Mouse (Mus musculus) small intestine, adult 2 months (tissue): ENCODE results near the gene Slc39a7. TPM values are rescaled to one million over a fixed set of nuclear protein-coding genes. Genes with fewer than 3 reads are reported as not detected.

Experiments used
- H3K27ac ChIP-seq: fragments of 200-500 bp; 2 replicates; pipeline ENCODE4 v1.5.1; 2012; ENCODE audit warnings: low read depth, low read length, control low read depth, inconsistent platforms; ENCODE audit not compliant: insufficient read depth
- H3K27me3 ChIP-seq: fragments of 200-500 bp; 2 replicates; pipeline ENCODE4 v1.6.1; 2012; ENCODE audit warnings: mild to moderate bottlenecking, moderate library complexity, low read length, inconsistent platforms; ENCODE audit not compliant: control insufficient read depth, insufficient read depth
- H3K36me3 ChIP-seq: fragments of 200-500 bp; 2 replicates; pipeline ENCODE4 v1.6.1; 2012; ENCODE audit warnings: mild to moderate bottlenecking, low read length, control low read depth, inconsistent platforms; ENCODE audit not compliant: control insufficient read depth, insufficient read depth
- H3K4me1 ChIP-seq: fragments of 200-500 bp; 2 replicates; pipeline ENCODE4 v1.6.1; 2012; ENCODE audit warnings: low read length, inconsistent platforms, mixed read lengths; ENCODE audit not compliant: control insufficient read depth, insufficient read depth, insufficient read length
- H3K4me3 ChIP-seq: fragments of 200-500 bp; 2 replicates; pipeline ENCODE4 v1.5.1; 2012; ENCODE audit warnings: low read depth, mild to moderate bottlenecking, control low read depth, inconsistent platforms, low read length, moderate library complexity
- CTCF ChIP-seq: fragments of 200-500 bp; IDR thresholded peaks from 2 replicates; pipeline ENCODE4 v1.5.1; 2012; ENCODE audit warnings: low read depth, mild to moderate bottlenecking, control low read depth, inconsistent platforms, low read length, moderate library complexity, mixed read lengths; ENCODE audit not compliant: insufficient replicate concordance, insufficient read length; ENCODE audit errors: extremely low read depth
- POLR2A ChIP-seq: fragments of 200-500 bp; IDR thresholded peaks from 2 replicates; pipeline ENCODE4 v1.6.1; 2012; ENCODE audit warnings: low read depth, mild to moderate bottlenecking, control low read depth, inconsistent platforms, low read length, moderate library complexity
- WGBS: fragments of 180-500 bp; shearing (Covaris S2); methylation state at CpG from one replicate; pipeline ENCODE4 v1.1.7; 2018; 5-methylcytosine and 5-hydroxymethylcytosine counted together
- polyA plus RNA-seq: library from polyadenylated mRNA; depleted of rRNA; stranded (reverse); fragments of >200 nt; gene quantifications from 2 replicates; pipeline ENCODE4 v1.2.3, GENCODE M21; 2012

The Slc39a7 gene
- polyA plus RNA-seq, 1 experiment: 119 TPM

GRCm38 (mm10) chr17:34024861-34025755, 6.4 kb downstream of the Slc39a7 start:
- H3K36me3 ChIP-seq: peaks cover 33% of the 10 kb centered on the region
- WGBS: 2% methylated on average over 57 of the region's 57 CpGs
- H3K27me3 ChIP-seq: no peaks in the 10 kb centered on the region
- H3K4me1 ChIP-seq: peaks cover 16% of the 10 kb centered on the region
- TF ChIP-seq CTCF (no peak), POLR2A (no peak)
- H3K27ac ChIP-seq: peak overlapping the region; percentile 45
- peak overlapping the region; percentile 76 for H3K4me3 ChIP-seq

- TF ChIP-seq CTCF (no peak), POLR2A (peak; percentile 73)
- under 1% methylated on average over 57 of the region's 58 CpGs for whole genome bisulfite sequencing
- Histone ChIP-seq H3K4me1 (peaks cover 12% of the 10 kb centered on the region), H3K4me3 (peak within 1 kb of the TSS; percentile 76), H3K27ac (peak within 1 kb of the TSS; percentile 45), H3K27me3 (no peaks in the 10 kb centered on the region), H3K36me3 (peaks cover 27% of the 10 kb centered on the region)
Measured at GRCm38 (mm10) chr17:34024317-34024821, 7.1 kb downstream of the Slc39a7 start, which contains the start of gene Ring1. TSS of gene Ring1 (minus strand) at chr17:34024680.

GRCm38 (mm10) chr17:34023678-34024077, 7.8 kb downstream of the Slc39a7 start:
- no peaks in the 10 kb centered on the region for H3K27me3 ChIP-seq
- H3K36me3 ChIP-seq: peaks cover 20% of the 10 kb centered on the region
- peak overlapping the region; percentile 76; the same call in 1 of the 2 replicates for H3K4me3 ChIP-seq
- WGBS: 55% methylated on average over 9 of the region's 9 CpGs
- TF ChIP-seq CTCF (no peak), POLR2A (no peak)
- peaks cover 12% of the 10 kb centered on the region for H3K4me1 ChIP-seq
- H3K27ac ChIP-seq: no peak overlapping the region

GRCm38 (mm10) chr17:34022987-34023386, 8.5 kb downstream of the Slc39a7 start:
- H3K27ac ChIP-seq: no peak overlapping the region
- 94% methylated on average over 20 of the region's 20 CpGs for WGBS
- no peaks in the 10 kb centered on the region for H3K27me3 ChIP-seq
- H3K36me3 ChIP-seq: peaks cover 17% of the 10 kb centered on the region
- no peak overlapping the region for H3K4me3 ChIP-seq
- H3K4me1 ChIP-seq: peaks cover 11% of the 10 kb centered on the region
- TF ChIP-seq POLR2A (no peak), CTCF (no peak)

- TF ChIP-seq POLR2A (no peak), CTCF (no peak)
- WGBS: 93% methylated on average over 14 of the region's 14 CpGs
- Histone ChIP-seq H3K36me3 (peaks cover 17% of the 10 kb centered on the region), H3K4me1 (peaks cover 10% of the 10 kb centered on the region), H3K4me3 (no peak overlapping the region), H3K27me3 (no peaks in the 10 kb centered on the region), H3K27ac (no peak overlapping the region)
Measured at GRCm38 (mm10) chr17:34022414-34022783, 9.1 kb downstream of the Slc39a7 start.

- TF ChIP-seq POLR2A: no peak
- TF ChIP-seq CTCF: no peak
- Histone ChIP-seq H3K27me3 (no peaks in the 10 kb centered on the region), H3K36me3 (peaks cover 17% of the 10 kb centered on the region), H3K4me3 (no peak overlapping the region), H3K4me1 (peaks cover 4% of the 10 kb centered on the region; the same call in 1 of the 2 replicates), H3K27ac (no peak overlapping the region)
- 98% methylated on average over 23 of the region's 23 CpGs for WGBS
Measured at GRCm38 (mm10) chr17:34021539-34022413, 9.7 kb downstream of the Slc39a7 start.

GRCm38 (mm10) chr17:34013436-34013835, 18.0 kb downstream of the Slc39a7 start:
- Histone ChIP-seq H3K27me3 (no peaks in the 10 kb centered on the region), H3K4me1 (no peaks in the 10 kb centered on the region), H3K27ac (no peak overlapping the region), H3K36me3 (no peaks in the 10 kb centered on the region), H3K4me3 (no peak overlapping the region)
- TF ChIP-seq POLR2A: no peak
- TF ChIP-seq CTCF: no peak
- 96% methylated on average over 8 of the region's 8 CpGs for WGBS
